Mouse (Mus musculus) heart, embryonic 10.5 days (tissue): Measurements from ENCODE around the gene Prkg2. TPM values are rescaled to one million over a fixed set of nuclear protein-coding genes. Genes with fewer than 3 reads are reported as not detected.

ENCODE experiments used
- DNase-seq: peaks from one replicate; pipeline ENCODE4 v3.0.0-alpha.2; 2017; ENCODE audit warnings: low spot score
- H3K27ac ChIP-seq: fragments of 300-500 bp; sonication (generic); 2 replicates; pipeline ENCODE4 v1.5.1; 2016; ENCODE audit warnings: mild to moderate bottlenecking
- H3K27me3 ChIP-seq: fragments of 300-500 bp; sonication (generic); 2 replicates; pipeline ENCODE4 v1.6.1; 2016; ENCODE audit warnings: mild to moderate bottlenecking; ENCODE audit not compliant: poor library complexity, insufficient read depth, severe bottlenecking
- H3K36me3 ChIP-seq: fragments of 300-500 bp; sonication (generic); 2 replicates; pipeline ENCODE4 v1.6.1; 2016; ENCODE audit warnings: mild to moderate bottlenecking, moderate library complexity
- H3K4me1 ChIP-seq: fragments of 300-500 bp; sonication (generic); 2 replicates; pipeline ENCODE4 v1.6.1; 2016; ENCODE audit warnings: mild to moderate bottlenecking
- H3K4me3 ChIP-seq: fragments of 300-500 bp; sonication (generic); 2 replicates; pipeline ENCODE4 v1.5.1; 2016; ENCODE audit warnings: mild to moderate bottlenecking, moderate library complexity
- H3K9me3 ChIP-seq: fragments of 300-500 bp; sonication (generic); 2 replicates; pipeline ENCODE4 v1.6.1; 2016; ENCODE audit warnings: mild to moderate bottlenecking, moderate library complexity
- WGBS: fragments of 180-500 bp; shearing (Covaris S2); methylation state at CpG from one replicate; pipeline ENCODE4 v1.1.7; 2016; 5-methylcytosine and 5-hydroxymethylcytosine counted together
- polyA plus RNA-seq: library from polyadenylated mRNA; unstranded; fragments of >200 nt; fragmentation: Nextera tagmentation; extraction: Ambion mirVana; gene quantifications from 2 replicates; pipeline ENCODE4 v1.2.1, GENCODE M21; 2016

Prkg2 gene
- polyA plus RNA-seq, 1 experiment from 2014 or later, result 0.83 TPM

GRCm38 (mm10) chr5:98964367-98964766 lies 72.8 kb downstream of the Prkg2 start:
- no peak overlapping the region for H3K4me3 ChIP-seq
- no peaks in the 10 kb centered on the region for H3K9me3 ChIP-seq
- H3K36me3 ChIP-seq, result no peaks in the 10 kb centered on the region
- no peaks in the 10 kb centered on the region for H3K27me3 ChIP-seq
- 0 out of 2 replicates have a peak, but pooled peaks cover 7% of the 10 kb centered on the region for H3K4me1 ChIP-seq
- WGBS, result 52% methylated on average over 6 of the region's 6 CpGs
- no peak overlapping the region for H3K27ac ChIP-seq
- DNase-seq, result no peak

GRCm38 (mm10) chr5:98962472-98962871 lies 74.7 kb downstream of the Prkg2 start:
- H3K27ac ChIP-seq, result no peak overlapping the region
- H3K4me1 ChIP-seq, result 0 out of 2 replicates have a peak, but pooled peaks cover 7% of the 10 kb centered on the region
- no peak for DNase-seq
- no peaks in the 10 kb centered on the region for H3K27me3 ChIP-seq
- H3K9me3 ChIP-seq, result no peaks in the 10 kb centered on the region
- no peak overlapping the region for H3K4me3 ChIP-seq
- 76% methylated on average over 2 of the region's 2 CpGs for WGBS
- H3K36me3 ChIP-seq, result no peaks in the 10 kb centered on the region

GRCm38 (mm10) chr5:98955576-98955975 lies 81.6 kb downstream of the Prkg2 start:
- no peaks in the 10 kb centered on the region for H3K9me3 ChIP-seq
- no peak for DNase-seq
- H3K27me3 ChIP-seq, result no peaks in the 10 kb centered on the region
- H3K4me1 ChIP-seq, result no peaks in the 10 kb centered on the region
- 74% methylated on average over 3 of the region's 3 CpGs for WGBS
- H3K4me3 ChIP-seq, result no peak overlapping the region
- no peaks in the 10 kb centered on the region for H3K36me3 ChIP-seq
- H3K27ac ChIP-seq, result no peak overlapping the region

GRCm38 (mm10) chr5:98953386-98953785 lies 83.8 kb downstream of the Prkg2 start:
- no peaks in the 10 kb centered on the region for H3K9me3 ChIP-seq
- WGBS, result 60% methylated on average over 1 of the region's 1 CpGs
- H3K27ac ChIP-seq, result no peak overlapping the region
- H3K4me1 ChIP-seq, result no peaks in the 10 kb centered on the region
- H3K36me3 ChIP-seq, result no peaks in the 10 kb centered on the region
- DNase-seq, result no peak
- H3K27me3 ChIP-seq, result no peaks in the 10 kb centered on the region
- no peak overlapping the region for H3K4me3 ChIP-seq

GRCm38 (mm10) chr5:98951566-98951965 lies 85.6 kb downstream of the Prkg2 start:
- no peaks in the 10 kb centered on the region for H3K9me3 ChIP-seq
- H3K27me3 ChIP-seq, result no peaks in the 10 kb centered on the region
- H3K27ac ChIP-seq, result no peak overlapping the region
- no peak for DNase-seq
- no peaks in the 10 kb centered on the region for H3K4me1 ChIP-seq
- H3K36me3 ChIP-seq, result no peaks in the 10 kb centered on the region
- WGBS, result 86% methylated on average over 4 of the region's 4 CpGs
- no peak overlapping the region for H3K4me3 ChIP-seq

- Histone ChIP-seq H3K4me1 (no peaks in the 10 kb centered on the region), H3K9me3 (no peaks in the 10 kb centered on the region), H3K36me3 (no peaks in the 10 kb centered on the region), H3K27me3 (no peaks in the 10 kb centered on the region), H3K27ac (no peak overlapping the region), H3K4me3 (no peak overlapping the region)
- no peak for DNase-seq
- WGBS, result 77% methylated on average over 4 of the region's 4 CpGs
Measured at GRCm38 (mm10) chr5:98950495-98951092, 86.6 kb downstream of the Prkg2 start.

- 90% methylated on average over 10 of the region's 10 CpGs for WGBS
- H3K4me3 ChIP-seq, result no peak overlapping the region
- no peak overlapping the region for H3K27ac ChIP-seq
- H3K9me3 ChIP-seq, result no peaks in the 10 kb centered on the region
- no peaks in the 10 kb centered on the region for H3K27me3 ChIP-seq
- DNase-seq, result no peak
- H3K36me3 ChIP-seq, result no peaks in the 10 kb centered on the region
- H3K4me1 ChIP-seq, result no peaks in the 10 kb centered on the region
Measured at GRCm38 (mm10) chr5:98949784-98950183, 87.4 kb downstream of the Prkg2 start.

GRCm38 (mm10) chr5:98946656-98947055 lies 90.5 kb downstream of the Prkg2 start:
- no peaks in the 10 kb centered on the region for H3K4me1 ChIP-seq
- no peaks in the 10 kb centered on the region for H3K27me3 ChIP-seq
- H3K27ac ChIP-seq, result no peak overlapping the region
- H3K9me3 ChIP-seq, result no peaks in the 10 kb centered on the region
- no peak overlapping the region for H3K4me3 ChIP-seq
- 95% methylated on average over 20 of the region's 20 CpGs for WGBS
- DNase-seq, result no peak
- no peaks in the 10 kb centered on the region for H3K36me3 ChIP-seq

GRCm38 (mm10) chr5:98946117-98946620 lies 91.0 kb downstream of the Prkg2 start:
- no peaks in the 10 kb centered on the region for H3K9me3 ChIP-seq
- 78% methylated on average over 4 of the region's 4 CpGs for WGBS
- no peaks in the 10 kb centered on the region for H3K4me1 ChIP-seq
- H3K27me3 ChIP-seq, result no peaks in the 10 kb centered on the region
- no peak overlapping the region for H3K4me3 ChIP-seq
- no peaks in the 10 kb centered on the region for H3K36me3 ChIP-seq
- DNase-seq, result no peak
- no peak overlapping the region for H3K27ac ChIP-seq

- Histone ChIP-seq H3K4me3 (no peak overlapping the region), H3K36me3 (no peaks in the 10 kb centered on the region), H3K9me3 (no peaks in the 10 kb centered on the region), H3K27ac (no peak overlapping the region), H3K4me1 (0 out of 2 replicates have a peak, but pooled peaks cover 5% of the 10 kb centered on the region), H3K27me3 (no peaks in the 10 kb centered on the region)
- WGBS, result 60% methylated on average over 6 of the region's 6 CpGs
- no peak for DNase-seq
Measured at GRCm38 (mm10) chr5:98943776-98944175, 93.4 kb downstream of the Prkg2 start.

- DNase-seq, result no peak
- Histone ChIP-seq H3K36me3 (no peaks in the 10 kb centered on the region), H3K4me1 (0 out of 2 replicates have a peak, but pooled peaks cover 9% of the 10 kb centered on the region), H3K9me3 (no peaks in the 10 kb centered on the region), H3K4me3 (no peak overlapping the region), H3K27me3 (no peaks in the 10 kb centered on the region), H3K27ac (no peak overlapping the region)
- WGBS, result 18% methylated on average over 6 of the region's 6 CpGs
Measured at GRCm38 (mm10) chr5:98940731-98941130, 96.4 kb downstream of the Prkg2 start.

GRCm38 (mm10) chr5:98939631-98940208 lies 97.4 kb downstream of the Prkg2 start:
- Histone ChIP-seq H3K4me3 (no peak overlapping the region), H3K36me3 (no peaks in the 10 kb centered on the region), H3K27me3 (no peaks in the 10 kb centered on the region), H3K4me1 (0 out of 2 replicates have a peak, but pooled peaks cover 9% of the 10 kb centered on the region), H3K9me3 (no peaks in the 10 kb centered on the region), H3K27ac (no peak overlapping the region)
- 77% methylated on average over 6 of the region's 6 CpGs for WGBS
- no peak for DNase-seq

- no peaks in the 10 kb centered on the region for H3K36me3 ChIP-seq
- no peak overlapping the region for H3K27ac ChIP-seq
- no peak overlapping the region for H3K4me3 ChIP-seq
- 0 out of 2 replicates have a peak, but pooled peaks cover 9% of the 10 kb centered on the region for H3K4me1 ChIP-seq
- DNase-seq, result no peak
- no peaks in the 10 kb centered on the region for H3K27me3 ChIP-seq
- H3K9me3 ChIP-seq, result no peaks in the 10 kb centered on the region
- WGBS, result 85% methylated on average over 9 of the region's 9 CpGs
Measured at GRCm38 (mm10) chr5:98939116-98939515, 98.0 kb downstream of the Prkg2 start.
